Mouse (Mus musculus): ENCODE results near the gene Lhx1. TPM values are rescaled to one million over a fixed set of nuclear protein-coding genes. Genes with fewer than 3 reads are reported as not detected.

Lhx1 gene
- polyA plus RNA-seq, 1 experiment from 2014 or later: not detected

DNA sequence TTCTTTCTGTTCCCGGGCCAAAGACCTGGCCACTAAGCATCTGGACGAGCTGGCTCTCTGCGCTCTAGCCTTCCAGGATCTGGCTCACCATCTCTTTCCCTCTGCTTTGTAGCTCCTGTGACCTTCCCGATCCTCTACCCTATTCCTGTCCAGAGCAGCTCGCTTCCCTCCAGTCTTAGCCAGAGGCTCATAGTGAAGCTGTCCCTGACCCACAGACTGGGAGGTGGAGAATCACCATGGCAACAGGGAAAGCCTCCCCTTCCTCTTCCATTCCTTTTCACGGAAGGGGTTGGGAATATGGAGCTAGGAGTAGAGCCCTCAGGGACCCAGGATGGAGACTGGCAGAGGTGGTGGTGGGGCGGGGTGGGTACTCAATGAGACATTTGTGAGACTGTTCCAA is 38.0 kb upstream of the Lhx1 start:
- Histone ChIP-seq H3K36me3 (ENCODE audit: control insufficient read depth, insufficient read depth) (no peaks in the 10 kb centered on the region), H3K4me2 (ENCODE audit: low read depth, low read length) (no peak overlapping the region), H3K4me1 (ENCODE audit: control insufficient read depth, insufficient read depth, low read length) (no peaks in the 10 kb centered on the region), H3K9ac (ENCODE audit: low read length) (no peak overlapping the region), H3K9me3 (replicated peaks; ENCODE audit: control insufficient read depth, low read length) (no peaks in the 10 kb centered on the region), H3K27me3 (ENCODE audit: control insufficient read depth, insufficient read depth, low read length) (peaks cover 5% of the 10 kb centered on the region; the same call in 1 of the 2 replicates), H3K27ac (ENCODE audit: low read length) (no peak overlapping the region), H3K4me3 (ENCODE audit: low read length) (no peak overlapping the region)
- 53% methylated on average over 7 of the region's 7 CpGs for WGBS
- ATAC-seq (replicated peaks; ENCODE audit: extremely low read depth, insufficient read depth, low FRiP score): no peak

DNA sequence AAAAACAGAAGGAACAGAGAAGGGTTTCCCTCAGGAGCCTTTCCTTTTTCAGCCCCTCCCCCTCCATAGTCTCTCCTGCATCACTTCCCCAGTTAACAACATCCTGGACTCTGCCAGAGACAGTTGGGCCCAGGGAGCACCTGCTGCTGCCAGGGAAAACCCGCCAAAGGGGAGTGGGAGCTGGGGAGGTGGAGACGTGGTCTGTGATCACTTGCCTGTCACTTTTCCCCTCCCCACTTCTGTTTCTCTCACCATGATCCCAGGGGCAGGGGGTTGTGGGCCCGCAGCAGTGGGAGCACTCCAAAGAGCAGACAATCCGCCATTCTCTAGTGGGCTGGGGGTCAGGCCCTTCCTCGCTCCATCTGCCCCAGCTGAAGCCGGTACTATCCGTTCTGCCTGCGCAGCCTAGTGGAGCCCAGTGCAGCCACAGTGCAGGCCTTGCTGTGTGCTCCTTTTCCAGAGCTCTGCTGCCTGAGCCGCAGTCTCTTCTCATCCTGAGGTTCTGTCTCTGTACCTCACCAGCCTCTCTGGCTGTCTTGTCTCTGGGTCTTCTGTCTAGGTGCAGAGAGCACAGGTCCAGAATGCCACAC is 37.5 kb upstream of the Lhx1 start:
- H3K27me3 ChIP-seq (ENCODE audit: control insufficient read depth, insufficient read depth, low read length): peaks cover 2% of the 10 kb centered on the region; the same call in 1 of the 2 replicates
- H3K4me3 ChIP-seq (ENCODE audit: low read length): no peak overlapping the region
- WGBS: 32% methylated on average over 9 of the region's 9 CpGs
- H3K36me3 ChIP-seq (ENCODE audit: control insufficient read depth, insufficient read depth): no peaks in the 10 kb centered on the region
- no peak overlapping the region for H3K27ac ChIP-seq (ENCODE audit: low read length)
- H3K4me2 ChIP-seq (ENCODE audit: low read depth, low read length): no peak overlapping the region
- no peak overlapping the region for H3K9ac ChIP-seq (ENCODE audit: low read length)
- H3K4me1 ChIP-seq (ENCODE audit: control insufficient read depth, insufficient read depth, low read length): no peaks in the 10 kb centered on the region
- ATAC-seq (replicated peaks; ENCODE audit: extremely low read depth, insufficient read depth, low FRiP score): no peak
- H3K9me3 ChIP-seq (replicated peaks; ENCODE audit: control insufficient read depth, low read length): no peaks in the 10 kb centered on the region

DNA sequence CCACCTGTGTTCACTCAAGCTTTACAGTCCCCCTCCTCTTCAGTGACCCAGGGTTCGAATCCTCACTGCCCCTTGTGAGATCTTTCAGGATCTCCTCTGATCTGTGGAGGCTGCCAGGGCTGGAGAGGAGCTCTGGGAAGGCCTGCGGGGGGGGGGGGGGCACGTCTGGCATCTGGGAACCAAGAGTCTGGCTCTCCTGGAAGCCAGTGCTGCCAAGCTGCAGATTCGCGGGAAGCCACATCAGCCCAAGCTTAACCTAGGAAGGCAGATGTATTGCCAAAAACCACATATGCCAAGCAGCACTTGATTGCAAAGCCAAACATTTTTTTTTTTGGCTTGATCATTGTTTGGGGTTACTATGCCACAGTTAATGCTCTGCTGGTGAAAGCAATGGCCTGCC is 36.2 kb upstream of the Lhx1 start:
- no peak overlapping the region for H3K27ac ChIP-seq (ENCODE audit: low read length)
- H3K4me1 ChIP-seq (ENCODE audit: control insufficient read depth, insufficient read depth, low read length): no peaks in the 10 kb centered on the region
- H3K36me3 ChIP-seq (ENCODE audit: control insufficient read depth, insufficient read depth): no peaks in the 10 kb centered on the region
- H3K4me2 ChIP-seq (ENCODE audit: low read depth, low read length): no peak overlapping the region
- H3K27me3 ChIP-seq (ENCODE audit: control insufficient read depth, insufficient read depth, low read length): no peaks in the 10 kb centered on the region; the same call in 1 of the 2 replicates
- H3K9me3 ChIP-seq (replicated peaks; ENCODE audit: control insufficient read depth, low read length): no peaks in the 10 kb centered on the region
- no peak for ATAC-seq (replicated peaks; ENCODE audit: extremely low read depth, insufficient read depth, low FRiP score)
- H3K9ac ChIP-seq (ENCODE audit: low read length): no peak overlapping the region
- WGBS: 71% methylated on average over 4 of the region's 5 CpGs
- no peak overlapping the region for H3K4me3 ChIP-seq (ENCODE audit: low read length)

DNA sequence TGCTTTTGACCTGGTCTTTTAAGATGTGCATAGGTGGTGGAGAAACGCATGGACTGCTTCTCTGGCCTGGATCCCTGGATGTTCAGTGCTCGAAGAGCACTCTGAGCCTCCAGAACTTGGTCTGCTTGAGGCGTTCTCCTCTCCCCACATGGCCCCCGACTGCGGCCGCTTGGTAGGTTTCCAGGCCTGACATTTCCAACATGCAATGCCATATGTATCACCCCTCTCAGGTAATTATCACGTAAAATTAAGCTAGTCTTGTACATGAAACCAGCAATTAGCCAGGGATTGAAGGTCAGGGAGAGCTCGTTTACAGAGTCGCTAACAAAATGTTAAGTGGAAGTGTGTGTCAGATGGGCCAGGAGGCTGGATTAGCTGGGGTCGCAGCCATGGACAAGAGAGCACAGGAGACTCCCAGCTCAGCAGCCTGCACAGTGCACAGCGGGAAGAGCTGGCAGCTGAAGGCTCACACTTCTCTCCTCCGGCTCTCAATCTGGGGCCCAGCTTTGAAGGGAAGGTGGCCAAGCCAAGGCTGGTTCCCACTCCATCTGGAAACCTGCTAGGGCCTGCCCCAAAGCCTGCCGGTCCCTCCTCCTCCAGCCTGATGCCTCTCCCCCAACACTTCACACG is 28.6 kb upstream of the Lhx1 start:
- no peak for ATAC-seq (replicated peaks; ENCODE audit: extremely low read depth, insufficient read depth, low FRiP score)
- Histone ChIP-seq H3K4me2 (ENCODE audit: low read depth, low read length) (no peak overlapping the region), H3K27ac (ENCODE audit: low read length) (no peak overlapping the region), H3K4me3 (ENCODE audit: low read length) (no peak overlapping the region), H3K4me1 (ENCODE audit: control insufficient read depth, insufficient read depth, low read length) (no peaks in the 10 kb centered on the region), H3K9me3 (replicated peaks; ENCODE audit: control insufficient read depth, low read length) (0 out of 2 replicates have a peak, but pooled peaks cover 7% of the 10 kb centered on the region), H3K36me3 (ENCODE audit: control insufficient read depth, insufficient read depth) (no peaks in the 10 kb centered on the region), H3K27me3 (ENCODE audit: control insufficient read depth, insufficient read depth, low read length) (no peaks in the 10 kb centered on the region), H3K9ac (ENCODE audit: low read length) (no peak overlapping the region)
- WGBS: 71% methylated on average over 14 of the region's 14 CpGs

DNA sequence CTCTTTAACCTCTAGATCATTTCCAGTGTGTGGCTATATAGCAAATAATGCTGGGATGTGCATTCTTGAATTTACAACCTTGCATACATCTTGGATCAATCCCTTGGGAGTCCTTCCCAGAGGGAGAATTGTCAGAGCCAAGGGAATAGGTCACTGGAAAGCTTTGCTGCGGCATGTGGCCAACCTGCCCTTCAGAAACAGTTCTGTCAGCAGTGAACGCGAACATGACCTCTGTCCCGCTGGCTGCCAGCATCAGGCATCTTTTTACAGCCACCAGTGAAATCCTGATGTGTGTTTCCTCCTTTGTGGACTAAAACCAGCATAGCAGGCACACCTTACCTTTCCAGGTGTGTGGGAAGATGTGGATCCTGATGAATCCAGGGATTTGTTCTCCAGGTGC is 26.0 kb upstream of the Lhx1 start:
- Histone ChIP-seq H3K4me1 (ENCODE audit: control insufficient read depth, insufficient read depth, low read length) (no peaks in the 10 kb centered on the region), H3K9me3 (replicated peaks; ENCODE audit: control insufficient read depth, low read length) (0 out of 2 replicates have a peak, but pooled peaks cover 7% of the 10 kb centered on the region), H3K9ac (ENCODE audit: low read length) (no peak overlapping the region), H3K4me3 (ENCODE audit: low read length) (no peak overlapping the region), H3K27me3 (ENCODE audit: control insufficient read depth, insufficient read depth, low read length) (no peaks in the 10 kb centered on the region), H3K27ac (ENCODE audit: low read length) (no peak overlapping the region), H3K36me3 (ENCODE audit: control insufficient read depth, insufficient read depth) (no peaks in the 10 kb centered on the region), H3K4me2 (ENCODE audit: low read depth, low read length) (no peak overlapping the region)
- WGBS: 56% methylated on average over 4 of the region's 4 CpGs
- no peak for ATAC-seq (replicated peaks; ENCODE audit: extremely low read depth, insufficient read depth, low FRiP score)

DNA sequence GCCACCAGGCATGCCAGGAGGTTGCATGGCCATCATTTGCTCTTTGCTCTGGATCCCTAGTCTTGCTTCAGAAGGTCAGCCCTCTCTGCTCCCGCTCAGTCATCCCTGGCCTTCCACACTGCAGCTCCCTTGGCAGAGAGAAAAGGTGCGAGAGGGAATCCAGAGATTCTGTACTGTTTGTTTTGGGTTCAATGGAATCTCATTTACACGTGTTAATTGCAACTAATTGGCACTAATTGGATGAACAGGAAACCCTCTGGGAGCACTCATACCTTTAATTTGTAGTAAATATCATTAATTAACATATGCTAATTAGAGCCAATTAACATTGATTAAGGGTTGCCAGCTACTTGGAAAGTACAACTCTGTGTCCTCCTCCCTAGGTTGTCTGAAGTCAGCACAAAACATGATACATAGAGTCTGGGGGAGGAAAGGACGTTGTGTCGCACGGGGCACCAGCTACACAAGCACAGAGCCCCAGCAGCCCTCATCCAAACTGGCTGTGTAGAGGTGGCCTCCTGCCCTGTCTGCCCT is 24.0 kb upstream of the Lhx1 start:
- WGBS: 44% methylated on average over 6 of the region's 6 CpGs
- Histone ChIP-seq H3K4me1 (ENCODE audit: control insufficient read depth, insufficient read depth, low read length) (no peaks in the 10 kb centered on the region), H3K9me3 (replicated peaks; ENCODE audit: control insufficient read depth, low read length) (0 out of 2 replicates have a peak, but pooled peaks cover 7% of the 10 kb centered on the region), H3K27ac (ENCODE audit: low read length) (no peak overlapping the region), H3K27me3 (ENCODE audit: control insufficient read depth, insufficient read depth, low read length) (peaks cover 2% of the 10 kb centered on the region; the same call in 1 of the 2 replicates), H3K4me3 (ENCODE audit: low read length) (no peak overlapping the region), H3K36me3 (ENCODE audit: control insufficient read depth, insufficient read depth) (no peaks in the 10 kb centered on the region), H3K9ac (ENCODE audit: low read length) (no peak overlapping the region), H3K4me2 (ENCODE audit: low read depth, low read length) (no peak overlapping the region)
- no peak for ATAC-seq (replicated peaks; ENCODE audit: extremely low read depth, insufficient read depth, low FRiP score)

DNA sequence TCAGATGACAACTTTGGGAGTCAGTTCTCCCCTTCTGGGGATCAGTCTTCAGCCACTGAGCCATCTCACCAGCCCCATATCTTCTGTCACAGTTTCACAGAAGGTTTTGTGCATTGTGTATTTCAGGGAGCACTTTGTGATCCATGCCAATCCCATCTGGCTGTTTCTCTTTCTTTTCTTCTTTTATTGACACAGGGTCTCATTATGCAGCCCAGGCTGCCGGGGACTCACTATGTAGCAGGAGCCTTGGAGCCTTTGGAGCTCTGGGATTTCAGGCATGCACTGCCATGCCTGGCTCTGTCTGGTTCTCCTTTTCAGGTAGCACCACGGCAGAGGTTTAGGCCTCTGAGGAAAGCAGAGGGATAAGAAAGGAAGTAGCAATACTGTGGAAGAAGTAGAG is 23.0 kb upstream of the Lhx1 start:
- no peak overlapping the region for H3K4me2 ChIP-seq (ENCODE audit: low read depth, low read length)
- H3K9me3 ChIP-seq (replicated peaks; ENCODE audit: control insufficient read depth, low read length): 0 out of 2 replicates have a peak, but pooled peaks cover 4% of the 10 kb centered on the region
- 68% methylated on average over 2 of the region's 2 CpGs for WGBS
- H3K36me3 ChIP-seq (ENCODE audit: control insufficient read depth, insufficient read depth): no peaks in the 10 kb centered on the region
- peaks cover 4% of the 10 kb centered on the region for H3K27me3 ChIP-seq (ENCODE audit: control insufficient read depth, insufficient read depth, low read length)
- no peak overlapping the region for H3K9ac ChIP-seq (ENCODE audit: low read length)
- no peak for ATAC-seq (replicated peaks; ENCODE audit: extremely low read depth, insufficient read depth, low FRiP score)
- no peak overlapping the region for H3K4me3 ChIP-seq (ENCODE audit: low read length)
- H3K4me1 ChIP-seq (ENCODE audit: control insufficient read depth, insufficient read depth, low read length): no peaks in the 10 kb centered on the region
- H3K27ac ChIP-seq (ENCODE audit: low read length): no peak overlapping the region

DNA sequence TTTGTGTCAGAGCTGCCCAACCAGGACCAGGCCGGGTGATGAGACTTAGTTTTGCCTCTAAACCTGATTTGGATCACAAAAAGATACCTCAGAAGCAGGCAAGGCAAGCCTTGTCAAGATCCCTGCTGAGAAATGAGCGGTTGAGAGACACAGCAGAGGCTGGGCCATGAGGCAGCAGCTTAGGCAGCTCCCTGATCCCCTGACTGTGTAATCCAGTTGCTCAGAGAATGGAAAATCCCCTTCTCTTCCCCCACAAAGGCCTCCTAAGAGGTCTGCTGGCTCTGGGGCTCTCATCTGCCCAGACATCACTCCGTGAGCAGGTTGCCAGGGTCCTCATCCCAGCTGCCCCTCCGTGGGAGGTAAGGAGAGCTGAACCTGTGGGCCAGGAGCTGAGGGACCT is 14.6 kb upstream of the Lhx1 start:
- WGBS: 33% methylated on average over 4 of the region's 4 CpGs

More for the DNA sequence above, 14.6 kb upstream of the Lhx1 start:
- Histone ChIP-seq H3K36me3 (ENCODE audit: control insufficient read depth, insufficient read depth) (no peaks in the 10 kb centered on the region), H3K9me3 (replicated peaks; ENCODE audit: control insufficient read depth, low read length) (no peaks in the 10 kb centered on the region), H3K9ac (ENCODE audit: low read length) (no peak overlapping the region), H3K27me3 (ENCODE audit: control insufficient read depth, insufficient read depth, low read length) (peaks cover 12% of the 10 kb centered on the region), H3K4me3 (ENCODE audit: low read length) (no peak overlapping the region), H3K4me2 (ENCODE audit: low read depth, low read length) (no peak overlapping the region), H3K4me1 (ENCODE audit: control insufficient read depth, insufficient read depth, low read length) (no peaks in the 10 kb centered on the region), H3K27ac (ENCODE audit: low read length) (no peak overlapping the region)
- ATAC-seq (replicated peaks; ENCODE audit: extremely low read depth, insufficient read depth, low FRiP score): no peak
